Mouse (Mus musculus): ENCODE results near the gene Thra. TPM values are rescaled to one million over a fixed set of nuclear protein-coding genes. Genes with fewer than 3 reads are reported as not detected.

Gene Thra
- total RNA-seq, 2 experiments from 2014 or later = 24.2 to 39.5 TPM

DNA sequence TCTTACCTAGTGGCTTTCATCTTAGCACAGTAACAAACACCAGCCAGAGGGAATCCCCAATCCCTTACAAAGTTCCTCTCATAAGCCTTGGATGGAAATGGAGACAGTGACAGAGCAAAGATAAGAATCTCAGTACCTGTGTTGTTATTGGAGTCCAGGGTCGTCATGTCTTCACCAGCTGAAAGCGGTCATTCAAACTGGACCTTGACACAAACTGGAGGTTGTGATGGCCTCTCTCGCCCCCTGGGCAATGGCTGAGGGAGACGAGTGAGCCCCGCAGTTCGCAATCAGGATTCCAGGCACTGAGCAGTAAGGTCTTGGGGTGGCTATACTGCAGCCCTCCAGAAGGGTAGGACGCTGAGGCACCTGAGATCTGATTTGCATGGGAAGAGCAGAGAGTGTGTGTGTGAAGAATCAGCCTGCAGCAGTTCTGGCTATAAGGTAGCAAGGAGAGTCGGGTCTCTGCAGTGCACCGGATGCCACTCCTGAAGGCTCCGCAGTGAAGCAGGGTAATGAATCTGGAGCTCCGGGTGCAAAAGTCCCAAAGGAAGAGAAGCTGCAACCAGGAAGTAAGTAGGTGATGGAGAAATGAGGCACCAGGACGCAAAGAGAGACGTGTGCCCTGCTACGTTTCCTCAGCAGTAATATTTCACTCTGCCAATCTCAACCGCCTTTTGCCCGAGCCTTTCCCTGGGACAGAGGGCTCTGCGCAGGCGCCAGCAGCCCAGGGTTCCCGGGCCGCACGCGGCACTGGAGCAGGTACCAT, 34.3 kb downstream of the Thra start, which contains the start of gene Nr1d1:
TSS of gene Nr1d1 (minus strand) at position 752 of the 766 bp plus-strand sequence.
- no peak for ATAC-seq (replicated peaks; ENCODE audit: poor library complexity, severe bottlenecking)

DNA sequence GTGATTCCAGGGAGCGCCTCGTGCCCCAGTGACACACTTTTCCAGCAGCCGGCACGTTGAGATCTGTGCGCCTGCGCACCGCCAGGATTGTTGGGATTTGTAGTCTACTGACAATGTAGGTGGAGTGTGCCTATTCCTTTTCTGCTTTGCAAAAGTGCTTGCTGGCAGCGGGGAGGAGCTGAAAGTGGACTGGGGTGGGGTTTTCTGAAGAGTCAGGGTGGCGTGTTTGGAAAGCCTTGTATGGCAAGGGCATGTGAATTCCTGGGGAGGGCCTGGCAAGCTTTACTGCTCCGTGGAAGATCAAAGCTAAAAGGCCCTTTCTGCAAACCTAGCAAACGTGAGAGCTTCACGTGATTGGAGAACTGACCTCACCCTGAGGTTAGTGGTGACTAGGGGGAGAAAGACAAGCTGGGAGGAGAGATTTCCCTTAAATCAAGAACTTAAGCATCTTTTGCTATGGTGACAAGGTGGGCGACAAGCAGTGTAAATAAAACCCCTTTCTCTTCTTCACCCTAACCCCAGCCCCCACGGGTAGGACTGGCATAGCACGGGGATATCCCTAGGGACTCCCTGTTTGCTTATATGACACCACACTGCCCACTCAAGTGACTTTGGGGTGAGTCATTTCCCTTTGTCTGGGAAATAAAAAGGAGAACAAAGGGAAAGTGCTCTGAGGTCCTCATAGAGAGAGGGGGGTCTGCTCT, 35.1 kb downstream of the Thra start:
- ATAC-seq (replicated peaks; ENCODE audit: poor library complexity, severe bottlenecking) = peak; percentile 58

GRCm38 (mm10) chr11:98776052-98776764, 35.8 kb downstream of the Thra start:
- no peak for ATAC-seq (replicated peaks; ENCODE audit: poor library complexity, severe bottlenecking)

DNA sequence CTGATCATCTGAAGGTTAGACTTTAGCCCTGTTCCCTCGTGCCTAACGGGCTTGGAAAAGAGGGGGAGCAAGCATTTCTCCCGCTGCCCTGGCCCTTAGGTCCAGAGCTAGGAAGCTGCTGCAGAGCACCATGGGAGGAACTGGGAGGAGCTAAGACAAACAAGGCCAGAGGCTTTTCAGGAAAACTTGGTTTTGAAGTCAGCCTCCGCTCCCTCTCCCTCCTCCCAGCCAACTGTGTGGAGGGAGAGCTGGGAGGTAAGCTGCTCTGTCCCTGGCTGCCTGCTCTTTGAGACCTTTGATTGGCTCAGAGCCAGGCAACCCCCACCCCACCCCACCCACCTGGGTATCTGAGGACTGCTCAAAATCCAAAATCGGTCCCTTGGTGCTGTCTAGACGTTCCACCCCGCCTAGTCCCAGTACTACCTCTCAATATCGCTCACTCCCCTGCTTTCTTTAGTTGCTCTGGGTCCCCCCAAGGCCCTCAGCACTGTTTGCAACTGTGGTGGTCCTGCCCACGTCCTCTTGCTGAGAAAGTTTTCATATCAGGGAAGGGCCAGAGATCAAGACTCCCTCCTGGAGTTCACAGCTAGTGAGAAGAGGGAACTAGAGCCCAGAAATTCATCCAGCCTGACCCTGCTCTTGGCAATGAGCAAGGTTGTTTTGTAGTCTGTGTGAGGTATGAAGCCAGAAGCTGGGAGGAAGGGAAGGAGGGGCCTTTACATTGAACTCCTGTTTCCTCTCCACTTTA, 36.6 kb downstream of the Thra start:
- no peak for ATAC-seq (replicated peaks; ENCODE audit: poor library complexity, severe bottlenecking)

DNA sequence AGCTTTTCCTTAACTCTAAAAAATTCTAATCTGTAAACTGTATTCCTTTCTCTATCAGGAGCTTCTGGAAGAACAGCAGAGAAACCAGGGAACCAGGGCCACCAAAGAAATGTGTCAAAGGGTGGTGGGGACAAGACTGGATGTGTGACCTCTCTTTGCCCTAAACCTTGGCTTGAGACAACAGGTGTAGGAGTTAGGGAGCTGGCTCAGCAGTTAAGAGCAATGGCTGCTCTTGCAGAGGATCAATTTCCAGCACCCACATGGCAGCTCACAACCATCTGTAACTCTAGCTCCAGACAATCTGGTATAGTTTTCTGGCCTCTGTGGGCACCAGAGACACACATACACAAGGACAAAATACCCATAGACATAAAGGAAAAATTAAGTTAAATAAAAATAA, 37.5 kb downstream of the Thra start:
- no peak for ATAC-seq (replicated peaks; ENCODE audit: poor library complexity, severe bottlenecking)

- ATAC-seq (replicated peaks; ENCODE audit: poor library complexity, severe bottlenecking) = no peak
Measured at GRCm38 (mm10) chr11:98781851-98782512, 41.5 kb downstream of the Thra start.

- 0 out of 2 replicates have a peak, but pooled peaks have one; percentile 8 for ATAC-seq (replicated peaks; ENCODE audit: poor library complexity, severe bottlenecking)
Measured at GRCm38 (mm10) chr11:98782651-98783235, 42.3 kb downstream of the Thra start.

- peak; percentile 79 for ATAC-seq (replicated peaks; ENCODE audit: poor library complexity, severe bottlenecking)
Measured at GRCm38 (mm10) chr11:98783236-98783696, 42.8 kb downstream of the Thra start.

DNA sequence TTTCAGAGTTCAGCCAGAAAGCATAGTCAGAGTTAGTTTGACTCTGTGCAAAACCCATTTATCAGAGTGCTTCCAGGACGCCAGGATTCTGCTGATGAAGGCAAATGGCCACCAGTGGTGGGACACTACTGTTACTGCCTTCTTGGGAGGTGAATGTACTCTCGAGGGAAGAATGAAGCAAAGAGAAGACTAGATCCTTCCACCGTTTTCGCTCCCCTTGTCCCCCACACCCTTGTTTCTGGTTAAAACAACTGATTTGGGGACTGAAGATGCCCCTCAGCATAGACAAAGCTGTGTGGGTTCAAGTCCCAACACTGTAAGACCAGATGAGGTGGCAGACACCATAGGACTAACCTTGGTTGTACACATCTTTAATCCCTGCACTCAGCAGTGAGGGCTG, 43.7 kb downstream of the Thra start:
- ATAC-seq (replicated peaks; ENCODE audit: poor library complexity, severe bottlenecking) = no peak

DNA sequence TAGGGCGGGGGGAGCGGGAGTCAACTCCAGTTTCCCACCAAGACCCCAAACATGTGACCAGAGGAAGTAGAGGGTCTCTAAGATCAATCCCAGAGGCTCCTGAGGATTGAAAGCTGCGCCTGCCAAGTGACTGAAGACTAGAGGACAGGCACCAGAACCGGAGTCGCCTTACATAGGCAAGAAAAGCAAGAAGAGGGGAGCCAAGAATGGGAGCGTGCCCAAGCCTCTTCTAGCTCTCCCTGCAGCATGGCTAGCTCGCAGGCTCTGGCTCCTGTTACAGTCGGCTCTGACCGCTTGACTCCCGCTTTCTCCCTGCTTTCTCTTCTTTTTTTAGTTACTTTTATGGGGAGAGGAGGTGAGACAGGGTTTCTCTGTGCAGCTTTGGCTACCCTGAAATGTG, 44.8 kb downstream of the Thra start:
- ATAC-seq (replicated peaks; ENCODE audit: poor library complexity, severe bottlenecking) = no peak

DNA sequence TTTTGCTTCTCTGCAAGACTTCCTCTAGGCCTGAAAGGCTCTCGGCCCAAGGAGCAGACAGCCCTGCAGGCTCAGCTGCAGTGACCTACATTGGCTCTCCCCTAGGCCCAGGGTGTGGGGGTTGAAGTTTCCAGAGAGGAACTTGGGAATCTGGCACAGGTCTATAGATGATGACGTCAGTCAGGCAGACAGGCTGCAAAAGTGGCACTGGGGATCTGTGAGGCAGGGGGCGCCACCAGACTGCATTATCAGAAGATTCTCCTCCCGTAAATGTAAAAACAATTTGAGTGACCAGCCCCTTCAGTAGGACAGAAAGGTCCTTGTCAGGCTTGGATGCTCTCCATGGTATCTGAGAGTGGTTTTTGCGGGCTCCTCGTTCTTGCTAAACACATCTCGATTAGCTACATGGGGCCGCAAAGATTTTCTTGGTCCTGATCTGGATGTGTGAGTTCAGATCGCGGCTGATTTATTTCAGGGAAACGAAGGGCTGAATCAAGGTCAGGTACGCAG, 45.4 kb downstream of the Thra start:
- peak; percentile 8 for ATAC-seq (replicated peaks; ENCODE audit: poor library complexity, severe bottlenecking)

DNA sequence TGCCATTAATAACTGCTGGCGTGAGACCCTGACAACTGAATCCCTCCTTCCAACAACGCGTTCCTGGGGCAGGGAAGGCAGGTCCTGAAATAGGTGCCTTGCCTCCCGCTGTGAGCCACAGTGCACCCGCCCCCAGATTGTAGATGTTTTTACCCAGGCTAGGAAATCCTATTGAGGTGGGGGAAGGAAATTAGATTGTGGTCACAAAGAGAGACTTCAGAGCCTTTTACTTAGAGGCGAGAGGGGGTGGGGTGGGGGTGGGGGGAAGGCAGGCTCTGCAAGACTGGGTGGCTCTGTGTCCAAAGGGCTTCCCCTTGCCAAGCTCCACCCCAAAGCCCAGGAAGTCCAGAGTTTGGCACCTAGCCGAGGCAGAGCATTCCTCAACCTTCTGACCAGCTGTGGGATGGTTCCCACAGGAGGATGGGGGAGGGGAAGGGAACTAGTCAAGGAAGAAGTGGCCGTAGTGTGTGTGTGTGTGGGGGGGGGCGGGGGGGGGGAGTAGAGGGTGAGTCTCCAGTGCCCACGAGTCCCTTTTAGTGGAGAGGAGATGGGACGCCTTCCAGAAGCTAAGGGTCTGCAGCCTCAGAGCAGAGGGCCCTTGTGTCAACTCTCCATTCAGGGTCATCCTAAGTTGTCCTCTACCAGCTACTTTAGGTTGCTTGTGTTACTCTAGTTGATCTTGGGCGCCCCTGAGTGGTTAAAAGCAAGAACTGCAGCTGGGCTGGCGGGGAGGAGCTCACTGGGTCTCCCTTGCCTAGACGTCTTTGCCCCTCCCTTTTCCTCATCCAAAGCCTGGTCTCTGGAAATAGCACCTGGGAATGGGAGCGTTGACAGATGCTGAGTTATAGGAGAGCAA, 46.1 kb downstream of the Thra start:
- ATAC-seq (replicated peaks; ENCODE audit: poor library complexity, severe bottlenecking) = peak; percentile 39

GRCm38 (mm10) chr11:98787229-98787628, 46.8 kb downstream of the Thra start:
- no peak for ATAC-seq (replicated peaks; ENCODE audit: poor library complexity, severe bottlenecking)

DNA sequence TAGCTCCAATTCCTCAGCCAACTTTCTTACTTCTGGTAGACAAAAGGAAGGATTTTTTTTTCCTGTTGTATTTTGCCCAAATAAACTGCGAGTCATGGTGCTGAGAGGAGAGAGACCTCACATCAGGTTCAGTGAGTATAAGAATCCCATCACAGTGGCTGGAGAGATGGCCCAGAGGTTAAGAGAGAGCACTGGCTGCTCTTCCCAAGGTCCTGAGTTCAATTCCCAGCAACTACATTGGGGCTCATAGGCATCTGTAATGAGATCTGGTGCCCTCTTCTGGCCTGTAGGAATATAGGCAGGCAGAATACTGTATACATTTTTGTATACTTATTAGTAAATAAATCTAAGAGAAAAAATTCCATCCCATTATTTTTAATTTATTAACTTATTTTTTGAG, 47.3 kb downstream of the Thra start:
- no peak for ATAC-seq (replicated peaks; ENCODE audit: poor library complexity, severe bottlenecking)

DNA sequence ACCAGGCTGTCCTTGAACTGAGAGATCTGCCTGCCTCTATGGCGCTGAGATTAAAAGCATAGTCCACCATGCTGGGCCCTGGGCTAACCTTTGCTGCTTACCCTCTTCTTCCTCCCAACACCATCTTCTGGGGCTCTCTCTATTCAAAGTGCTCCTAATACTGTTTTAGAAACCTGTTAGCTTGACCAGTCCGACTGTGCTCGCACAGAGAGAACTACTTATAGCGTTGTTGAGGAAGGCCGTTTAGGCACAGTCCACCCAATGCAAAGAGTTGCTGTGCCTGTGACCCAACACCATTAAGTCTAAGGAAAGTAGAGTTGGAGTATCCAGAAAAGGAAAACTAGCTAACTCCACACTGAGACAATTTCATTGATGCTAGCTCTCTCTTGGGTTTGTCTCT, 47.7 kb downstream of the Thra start:
- no peak for ATAC-seq (replicated peaks; ENCODE audit: poor library complexity, severe bottlenecking)

DNA sequence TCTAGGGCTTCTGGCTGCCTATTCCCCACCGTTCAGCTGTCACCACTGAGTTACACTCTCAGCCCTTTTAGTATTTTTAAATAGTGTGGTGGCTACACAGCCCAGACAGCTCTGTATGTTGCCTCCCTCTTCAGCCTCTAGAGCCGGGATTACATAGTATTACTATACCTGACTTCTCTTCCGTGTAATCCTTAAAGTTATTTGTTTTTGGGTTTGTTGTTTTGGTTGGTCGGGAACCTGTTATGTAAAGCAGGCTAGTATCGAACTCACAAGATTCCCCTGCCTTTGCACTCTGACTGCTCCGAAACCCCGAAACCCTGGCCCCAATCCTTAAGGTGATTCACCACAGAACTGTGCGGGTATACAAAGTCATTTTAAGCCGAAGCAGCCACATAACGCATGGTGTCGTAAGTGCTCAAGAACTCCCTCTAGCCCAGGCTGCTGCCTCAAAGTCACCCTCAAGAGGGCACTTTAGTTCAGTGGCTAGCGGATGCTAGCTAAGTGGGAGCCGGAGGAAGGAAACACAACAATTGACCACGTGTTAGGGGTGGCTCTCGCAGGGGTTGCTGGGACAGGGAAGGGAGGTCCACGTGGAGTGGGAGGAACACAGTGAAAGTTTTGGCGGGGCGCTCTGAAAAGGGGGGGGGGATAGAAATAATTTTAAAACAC, 48.2 kb downstream of the Thra start:
- peak; percentile 82 for ATAC-seq (replicated peaks; ENCODE audit: poor library complexity, severe bottlenecking)

DNA sequence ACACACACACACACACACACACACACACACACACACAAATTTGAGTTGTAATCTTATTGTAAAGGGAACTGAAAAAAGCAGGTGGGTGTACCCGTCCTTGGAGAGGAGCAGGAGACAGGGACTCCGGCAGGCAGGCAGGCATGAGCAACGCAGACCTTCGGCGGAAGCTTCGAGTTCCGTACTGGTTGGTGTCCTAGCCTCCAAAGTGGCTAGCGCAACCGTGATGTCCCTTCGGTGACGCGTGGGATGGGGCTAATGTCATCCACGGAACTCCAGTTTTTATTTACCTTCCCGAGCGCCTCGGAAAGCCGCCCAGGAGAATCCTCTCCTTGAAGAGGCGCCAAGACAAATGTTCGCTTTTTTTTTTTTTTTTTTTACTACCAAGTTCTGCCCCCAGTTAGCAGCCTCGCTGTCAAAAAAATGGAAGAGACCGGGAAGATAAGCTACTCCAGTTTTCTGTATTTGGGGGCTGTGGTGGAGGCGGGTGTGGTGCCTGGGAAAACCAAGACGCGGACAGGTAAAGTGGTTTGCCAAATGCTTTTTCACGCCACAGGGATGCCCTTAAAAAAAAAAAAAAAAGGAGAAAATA, 48.9 kb downstream of the Thra start:
- ATAC-seq (replicated peaks; ENCODE audit: poor library complexity, severe bottlenecking) = peak; percentile 41
